In the genomic region with DNA sequence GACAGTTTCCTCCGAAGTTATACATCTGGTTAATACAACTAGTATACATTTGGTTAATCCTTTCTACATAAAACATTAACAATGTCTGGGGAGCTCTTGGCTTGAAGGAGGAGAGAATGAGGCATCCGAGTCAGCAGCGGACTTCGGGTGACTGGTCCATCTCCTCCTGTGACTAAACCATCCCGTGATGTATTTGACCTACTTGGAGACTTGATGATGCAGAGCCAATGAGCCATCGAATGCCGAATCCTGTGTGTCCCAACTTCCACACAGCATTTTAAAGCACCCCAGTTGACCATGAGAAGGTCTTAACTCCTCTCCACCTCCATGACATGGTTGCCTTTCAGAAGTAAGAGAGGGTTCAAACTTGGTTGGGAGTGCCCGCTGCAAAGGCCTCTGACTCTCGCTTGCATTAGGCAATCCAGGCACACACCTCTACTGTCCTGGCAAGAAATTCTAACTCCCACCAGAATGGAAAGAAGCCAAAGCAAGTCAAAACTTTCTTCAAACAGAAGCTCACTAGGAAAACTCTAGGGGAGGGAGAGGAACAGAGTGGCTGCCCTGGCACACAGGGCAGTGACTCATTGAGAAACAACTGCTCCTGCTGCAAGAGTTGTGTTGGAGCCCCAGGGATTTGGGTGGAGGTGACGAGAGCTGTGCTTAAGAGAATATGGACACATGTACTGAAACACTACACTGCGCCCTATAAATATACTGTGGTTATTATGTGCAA, we compare ENCODE assay signal across 10 mouse cellular contexts.
DNase-seq lines count a peak whose midpoint lies in the region; ATAC-seq lines count a peak whose summit lies in the region.
"Had no signal": no experiment of that assay in that cellular context is flagged by ENCODE, and none has a peak within 500 bp of the region (broad histone marks: within the 10 kb centered on the region; RNA-seq: fewer than 3 reads in every experiment).

No protein-coding gene starts in this region.

- no peak for DNase-seq in forebrain, embryonic 11.5 days (ENCODE audit: low spot score)
- no peak for DNase-seq in neural tube, embryonic 10.5 days (ENCODE audit: extremely low spot score, low spot score)
- peak; percentile 67 for DNase-seq in fibroblast of lung, adult 2 months (ENCODE audit: low read depth)
- DNase-seq in left cerebral cortex, postnatal 10 days (ENCODE audit: extremely low spot score in 1 of 2, low spot score in 2 of 2): no peak

- H3K36me3 ChIP-seq in forebrain, embryonic 16.5 days (ENCODE audit: control insufficient read depth, insufficient read depth): no peaks in the 10 kb centered on the region
- no peaks in the 10 kb centered on the region for H3K36me3 ChIP-seq in forebrain, embryonic 11.5 days (ENCODE audit: control insufficient read depth, insufficient read depth, low read length)
- H3K36me3 ChIP-seq in neural tube, embryonic 13.5 days: no peaks in the 10 kb centered on the region
- H3K36me3 ChIP-seq: embryonic facial prominence, embryonic 12.5 days; lung, embryonic 15.5 days had no signal

- peak; percentile 33; the same call in 1 of the 2 replicates for ATAC-seq in forebrain, embryonic 16.5 days
- no peak for ATAC-seq in forebrain, embryonic 11.5 days (replicated peaks; ENCODE audit: low FRiP score)
- ATAC-seq in neural tube, embryonic 13.5 days (ENCODE audit: low read depth): peak; percentile 32; the same call in 1 of the 2 replicates
- no peak for ATAC-seq in monocyte, adult 5-6 weeks (replicated peaks; ENCODE audit: insufficient number of reproducible peaks, low FRiP score, low TSS enrichment, poor library complexity, severe bottlenecking)
- no peak for ATAC-seq in cerebellum, adult (ENCODE audit: insufficient number of reproducible peaks, low FRiP score, low TSS enrichment)

- H3K4me3 ChIP-seq in forebrain, embryonic 16.5 days (replicated peaks; ENCODE audit: low read length): no peak overlapping the region
- H3K4me3 ChIP-seq in forebrain, embryonic 11.5 days (ENCODE audit: low read depth, low read length): no peak overlapping the region
- H3K4me3 ChIP-seq in neural tube, embryonic 13.5 days: no peak overlapping the region
- H3K4me3 ChIP-seq: embryonic facial prominence, embryonic 12.5 days; lung, embryonic 15.5 days had no signal

- no peak overlapping the region for H3K4me2 ChIP-seq in forebrain, embryonic 16.5 days (ENCODE audit: low read length)
- H3K4me2 ChIP-seq in forebrain, embryonic 11.5 days (ENCODE audit: low read depth, low read length, severe bottlenecking): no peak overlapping the region
- H3K4me2 ChIP-seq in neural tube, embryonic 13.5 days: no peak overlapping the region
- H3K4me2 ChIP-seq: embryonic facial prominence, embryonic 12.5 days; lung, embryonic 15.5 days had no signal

- H3K4me1 ChIP-seq in forebrain, embryonic 16.5 days (replicated peaks; ENCODE audit: control insufficient read depth, insufficient read depth, low read length): no peaks in the 10 kb centered on the region
- no peaks in the 10 kb centered on the region for H3K4me1 ChIP-seq in forebrain, embryonic 11.5 days (replicated peaks; ENCODE audit: control insufficient read depth, insufficient read depth, low read length)
- no peaks in the 10 kb centered on the region for H3K4me1 ChIP-seq in neural tube, embryonic 13.5 days (replicated peaks)
- H3K4me1 ChIP-seq: embryonic facial prominence, embryonic 12.5 days; lung, embryonic 15.5 days had no signal

- intact Hi-C loops in left cerebral cortex, postnatal 10 days (cut with DNase I): loop anchor here (1.0 to 10.0 kb wide), 3 partner anchors 185 to 655 kb away; no protein-coding TSS in a partner anchor

- no peak overlapping the region for H3K27ac ChIP-seq in forebrain, embryonic 16.5 days (ENCODE audit: low read length)
- no peak overlapping the region for H3K27ac ChIP-seq in forebrain, embryonic 11.5 days (ENCODE audit: low read depth, low read length)
- no peak overlapping the region for H3K27ac ChIP-seq in neural tube, embryonic 13.5 days (replicated peaks)
- H3K27ac ChIP-seq: embryonic facial prominence, embryonic 12.5 days; lung, embryonic 15.5 days had no signal

- 85% methylated on average over 11 of the region's 11 CpGs for WGBS in forebrain, embryonic 16.5 days
- WGBS in forebrain, embryonic 11.5 days: 83% methylated on average over 11 of the region's 11 CpGs
- 84% methylated on average over 11 of the region's 11 CpGs for WGBS in neural tube, embryonic 13.5 days

- H3K9ac ChIP-seq in forebrain, embryonic 16.5 days (replicated peaks; ENCODE audit: low read depth, low read length): no peak overlapping the region
- H3K9ac ChIP-seq in forebrain, embryonic 11.5 days (ENCODE audit: low read length): no peak overlapping the region
- no peak overlapping the region for H3K9ac ChIP-seq in neural tube, embryonic 13.5 days
- H3K9ac ChIP-seq: embryonic facial prominence, embryonic 12.5 days; lung, embryonic 15.5 days had no signal

- no peaks in the 10 kb centered on the region for H3K27me3 ChIP-seq in forebrain, embryonic 16.5 days (replicated peaks; ENCODE audit: control insufficient read depth, insufficient read depth, low read length)
- H3K27me3 ChIP-seq in forebrain, embryonic 11.5 days (ENCODE audit: control insufficient read depth, insufficient read depth, low read length): no peaks in the 10 kb centered on the region
- no peaks in the 10 kb centered on the region for H3K27me3 ChIP-seq in neural tube, embryonic 13.5 days
- H3K27me3 ChIP-seq: embryonic facial prominence, embryonic 12.5 days; lung, embryonic 15.5 days had no signal

- H3K9me3 ChIP-seq in forebrain, embryonic 16.5 days (ENCODE audit: control insufficient read depth, low read length): no peaks in the 10 kb centered on the region
- no peaks in the 10 kb centered on the region for H3K9me3 ChIP-seq in forebrain, embryonic 11.5 days (ENCODE audit: control insufficient read depth, low read length)
- no peaks in the 10 kb centered on the region for H3K9me3 ChIP-seq in neural tube, embryonic 13.5 days
- H3K9me3 ChIP-seq: embryonic facial prominence, embryonic 12.5 days; lung, embryonic 15.5 days had no signal

Comparison
In these comparisons a context has a peak if more than half of its experiments do, and no peak if none do; other contexts are left out.
1. ATAC-seq: peak in forebrain, embryonic 16.5 days (single experiment) and neural tube, embryonic 13.5 days (single experiment); none in forebrain, embryonic 11.5 days (single experiment), monocyte, adult 5-6 weeks (single experiment) and cerebellum, adult (single experiment).